In genomic region chr4:151985886-151986285, GRCm38 (mm10) we compare ENCODE assay signal across 9 mouse cellular contexts. TPM values are rescaled to one million over a fixed set of nuclear protein-coding genes. Genes with fewer than 3 reads are reported as not detected.
DNase-seq lines count a peak whose midpoint lies in the region; ATAC-seq and TF ChIP-seq lines count a peak whose summit lies in the region.
"Had no signal": no experiment of that assay in that cellular context is flagged by ENCODE, and none has a peak within 500 bp of the region (broad histone marks: within the 10 kb centered on the region; RNA-seq: fewer than 3 reads in every experiment).

No protein-coding gene starts in this region.

- H3K4me2 ChIP-seq in forebrain, embryonic 13.5 days, result peak overlapping the region; percentile 7; the same call in 1 of the 2 replicates
- no peak overlapping the region for H3K4me2 ChIP-seq in forebrain, postnatal 0 days (ENCODE audit: low read depth)
- H3K4me2 ChIP-seq: midbrain, embryonic 12.5 days had no signal

- H3K27me3 ChIP-seq in forebrain, embryonic 13.5 days, result no peaks in the 10 kb centered on the region
- no peaks in the 10 kb centered on the region for H3K27me3 ChIP-seq in forebrain, postnatal 0 days (ENCODE audit: insufficient read depth, low read length)
- H3K27me3 ChIP-seq: midbrain, embryonic 12.5 days had no signal

- peaks cover 31% of the 10 kb centered on the region for H3K4me1 ChIP-seq in forebrain, embryonic 13.5 days
- H3K4me1 ChIP-seq in forebrain, postnatal 0 days (ENCODE audit: insufficient read depth), result peaks cover 5% of the 10 kb centered on the region; the same call in 1 of the 2 replicates

- 45% methylated on average over 10 of the region's 10 CpGs for WGBS in forebrain, embryonic 13.5 days
- WGBS in forebrain, postnatal 0 days, result 45% methylated on average over 10 of the region's 10 CpGs

- H3K36me3 ChIP-seq in forebrain, embryonic 13.5 days (ENCODE audit: poor library complexity, severe bottlenecking), result peaks cover 54% of the 10 kb centered on the region
- H3K36me3 ChIP-seq in forebrain, postnatal 0 days (ENCODE audit: insufficient read depth), result peaks cover 19% of the 10 kb centered on the region

- H3K9ac ChIP-seq in forebrain, embryonic 13.5 days, result 0 out of 2 replicates have a peak overlapping the region, but pooled peaks have one; percentile 8
- no peak overlapping the region for H3K9ac ChIP-seq in forebrain, postnatal 0 days
- H3K9ac ChIP-seq: midbrain, embryonic 12.5 days had no signal

- H3K4me3 ChIP-seq in forebrain, embryonic 13.5 days, result no peak overlapping the region
- H3K4me3 ChIP-seq in forebrain, postnatal 0 days (ENCODE audit: low read depth, low read length), result no peak overlapping the region
- H3K4me3 ChIP-seq: midbrain, embryonic 12.5 days had no signal

- H3K27ac ChIP-seq in forebrain, embryonic 13.5 days, result no peak overlapping the region
- no peak overlapping the region for H3K27ac ChIP-seq in forebrain, postnatal 0 days (ENCODE audit: low read depth, low read length)
- H3K27ac ChIP-seq: midbrain, embryonic 12.5 days had no signal

- no peak for DNase-seq in forebrain, postnatal 0 days
- DNase-seq in testis, postnatal 10 days (ENCODE audit: low spot score), result peak; percentile 41
- DNase-seq in testis, postnatal 14 days (ENCODE audit: low spot score), result no peak
- DNase-seq in kidney, postnatal 36 days, result peak; percentile 41 to 43
- DNase-seq in thymus, postnatal 14 days, result no peak
- no peak for DNase-seq in spleen, adult 18-20 months
- no peak for DNase-seq in ovary, postnatal 14 days (ENCODE audit: low spot score)

- H3K9me3 ChIP-seq in forebrain, embryonic 13.5 days (replicated peaks), result no peaks in the 10 kb centered on the region
- H3K9me3 ChIP-seq in forebrain, postnatal 0 days (ENCODE audit: low read length), result no peaks in the 10 kb centered on the region
- H3K9me3 ChIP-seq: midbrain, embryonic 12.5 days had no signal

- no peak for ATAC-seq in forebrain, embryonic 13.5 days
- ATAC-seq in forebrain, postnatal 0 days, result no peak

- no peak for TF ChIP-seq CTCF in forebrain, postnatal 0 days (IDR thresholded peaks at IDR 0.05; ENCODE audit: low read depth)

RNA-seq across cellular contexts. Expression of gene Thap3, which starts 2.9 kb away (rescaled TPM):
- polyA plus RNA-seq in forebrain, embryonic 13.5 days (2015; fragmentation: Nextera tagmentation; extraction: Ambion mirVana), result 39.6 and 40.6 TPM in 2 replicates
- 19.7 and 22.3 TPM in 2 replicates for total RNA-seq in forebrain, postnatal 0 days (2014; rRNA removed)
- polyA plus RNA-seq in forebrain, postnatal 0 days (2015; fragmentation: Nextera tagmentation; extraction: Ambion mirVana), result 48.8 and 52.2 TPM in 2 replicates

RNA-seq across cellular contexts. Expression of gene Phf13, which starts 10.2 kb away (rescaled TPM):
- polyA plus RNA-seq in forebrain, embryonic 13.5 days (2015; fragmentation: Nextera tagmentation; extraction: Ambion mirVana), result 17.6 and 19.4 TPM in 2 replicates
- 15.7 and 17.1 TPM in 2 replicates for total RNA-seq in forebrain, postnatal 0 days (2014; rRNA removed)
- polyA plus RNA-seq in forebrain, postnatal 0 days (2015; fragmentation: Nextera tagmentation; extraction: Ambion mirVana), result 11.0 and 17.2 TPM in 2 replicates

RNA-seq across cellular contexts. Expression of gene Klhl21, which starts 22.7 kb away (rescaled TPM):
- polyA plus RNA-seq in forebrain, embryonic 13.5 days (2015; fragmentation: Nextera tagmentation; extraction: Ambion mirVana), result 2.7 and 3.0 TPM in 2 replicates
- 5.0 and 8.1 TPM in 2 replicates for total RNA-seq in forebrain, postnatal 0 days (2014; rRNA removed)
- polyA plus RNA-seq in forebrain, postnatal 0 days (2015; fragmentation: Nextera tagmentation; extraction: Ambion mirVana), result 2.6 and 3.4 TPM in 2 replicates

RNA-seq across cellular contexts. Expression of gene Zbtb48, which starts 41.6 kb away (rescaled TPM):
- polyA plus RNA-seq in forebrain, embryonic 13.5 days (2015; fragmentation: Nextera tagmentation; extraction: Ambion mirVana), result 18.5 and 25.2 TPM in 2 replicates
- 10.5 and 10.9 TPM in 2 replicates for total RNA-seq in forebrain, postnatal 0 days (2014; rRNA removed)
- polyA plus RNA-seq in forebrain, postnatal 0 days (2015; fragmentation: Nextera tagmentation; extraction: Ambion mirVana), result 13.5 and 14.2 TPM in 2 replicates

RNA-seq across cellular contexts. Expression of gene Dnajc11, which starts 52.4 kb away (rescaled TPM):
- polyA plus RNA-seq in forebrain, embryonic 13.5 days (2015; fragmentation: Nextera tagmentation; extraction: Ambion mirVana), result 77.0 and 89.2 TPM in 2 replicates
- 72.2 and 75.2 TPM in 2 replicates for total RNA-seq in forebrain, postnatal 0 days (2014; rRNA removed)
- polyA plus RNA-seq in forebrain, postnatal 0 days (2015; fragmentation: Nextera tagmentation; extraction: Ambion mirVana), result 62.0 and 72.3 TPM in 2 replicates

Comparison
In these comparisons a context has a peak if more than half of its experiments do, and no peak if none do; other contexts are left out.
1. DNase-seq: peak in testis, postnatal 10 days (single experiment) and kidney, postnatal 36 days (2 of 2); none in forebrain, postnatal 0 days (single experiment), testis, postnatal 14 days (single experiment), thymus, postnatal 14 days (single experiment), spleen, adult 18-20 months (0 of 2) and ovary, postnatal 14 days (single experiment).